Mouse (Mus musculus) liver, embryonic 14.5 days (tissue): ENCODE results near the gene H2-Q10.

Source experiments
- CTCF ChIP-seq: IDR thresholded peaks from 2 replicates; pipeline ENCODE4 v1.5.1; 2016; ENCODE audit warnings: antibody characterized with exemption, low read depth, control low read depth
- EP300 ChIP-seq: IDR thresholded peaks from 2 replicates; pipeline ENCODE4 v1.6.1; 2016; ENCODE audit warnings: antibody characterized with exemption, low read depth

DNA sequence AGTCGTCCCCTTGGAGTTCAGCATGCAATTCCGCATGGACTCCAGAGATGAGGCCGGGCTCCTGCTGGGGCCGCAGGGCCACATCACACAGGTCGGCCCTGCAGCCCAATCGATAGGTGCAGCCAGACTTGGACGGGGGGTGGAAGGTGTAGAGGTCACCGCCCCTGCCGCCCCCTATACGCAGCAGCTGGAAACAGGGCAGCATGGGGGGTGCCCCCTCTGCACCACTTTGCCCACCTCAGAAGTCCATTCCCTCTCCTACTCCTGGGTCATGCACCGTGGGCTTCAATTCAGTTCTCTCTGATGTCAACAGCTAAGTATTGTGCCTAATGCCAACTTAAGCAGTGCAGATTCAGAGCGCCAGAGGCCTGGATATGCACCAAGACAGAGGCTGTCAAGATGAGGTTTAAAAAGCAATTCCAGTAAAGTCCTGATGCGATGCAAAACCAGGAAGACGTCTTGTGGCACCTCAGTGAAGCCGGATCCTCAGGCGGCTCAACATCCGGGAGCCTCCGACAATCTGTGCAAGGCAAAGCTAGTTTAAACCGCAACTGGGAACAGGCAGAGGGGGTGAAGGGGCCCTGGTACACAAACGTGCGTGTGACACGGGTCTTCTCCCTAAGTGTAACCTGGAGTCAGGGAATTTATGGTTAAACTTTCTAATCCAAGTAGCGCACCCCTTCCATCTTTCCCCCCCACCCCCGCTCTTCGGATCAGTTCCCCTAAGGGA is 46.2 kb downstream of the H2-Q10 start:
- no peak for TF ChIP-seq CTCF
- TF ChIP-seq EP300 = no peak
